Mouse (Mus musculus): ENCODE data around the gene Gm8677.
"Not testable (repeated sequence)": the region's sequence is repeated elsewhere in the genome, so short reads cannot be mapped to it uniquely, and the experiment has no call there.

Gene Gm8677

GRCm38 (mm10) chr7:22534787-22535186 lies at the start of gene Gm8677:
Gene Gm8677 (minus strand): TSS chr7:22534887.
- DNase-seq (ENCODE audit: low spot score): not testable (repeated sequence)

GRCm38 (mm10) chr7:22565243-22565642 lies 30.6 kb upstream of the Gm8677 start, which contains the start of gene Gm4201:
Gene Gm4201 (minus strand): TSS chr7:22565343.
- DNase-seq (ENCODE audit: low spot score): not testable (repeated sequence)

- not testable (repeated sequence) for DNase-seq (ENCODE audit: low spot score)
Observed at GRCm38 (mm10) chr7:22522667-22523066, 12.0 kb downstream of the Gm8677 start, which contains the start of gene Vmn1r152. Gene Vmn1r152 (plus strand): TSS chr7:22522967.

- DNase-seq (ENCODE audit: low spot score): not testable (repeated sequence)
Observed at GRCm38 (mm10) chr7:22499578-22499977, 35.1 kb downstream of the Gm8677 start, which contains the start of gene Vmn1r151. Gene Vmn1r151 (minus strand): TSS chr7:22499678.

All from urinary bladder, postnatal 10 days (tissue).